Mouse (Mus musculus) forebrain, embryonic 10.5 days (tissue): ENCODE data around the gene E030025P04Rik. TPM values are rescaled to one million over a fixed set of nuclear protein-coding genes. Genes with fewer than 3 reads are reported as not detected.

ENCODE experiments used
- polyA plus RNA-seq: library from polyadenylated mRNA; unstranded; fragments of >200 nt; fragmentation: Nextera tagmentation; extraction: Ambion mirVana; gene quantifications from 2 replicates; pipeline ENCODE4 v1.2.1, GENCODE M21; 2016

The E030025P04Rik gene
- polyA plus RNA-seq, 1 experiment from 2014 or later: not detected

Other genes with a start within 250 kb of the E030025P04Rik start
- gene Axin2, start 224.0 kb downstream of the E030025P04Rik start, polyA plus RNA-seq: 12.8 and 14.3 TPM in 2 replicates
- 1.3 and 2.0 TPM in 2 replicates for gene Rgs9, start 153.8 kb upstream of the E030025P04Rik start, polyA plus RNA-seq
- 16.8 and 18.3 TPM in 2 replicates for gene Gna13, start 218.5 kb upstream of the E030025P04Rik start, polyA plus RNA-seq